Mouse (Mus musculus): Measurements from ENCODE around the gene Tacc2. TPM values are rescaled to one million over a fixed set of nuclear protein-coding genes. Genes with fewer than 3 reads are reported as not detected.
"Not testable (repeated sequence)": the region's sequence is repeated elsewhere in the genome, so short reads cannot be mapped to it uniquely, and the experiment has no call there.

Gene Tacc2
- total and polyA plus RNA-seq, 3 experiments: 3.5 to 21.5 TPM; not detected in 1

GRCm38 (mm10) chr7:130590081-130590828 lies 13.0 kb downstream of the Tacc2 start:
- H3K36me3 ChIP-seq (ENCODE audit: control insufficient read depth in 1 of 2, insufficient read depth in 2 of 2, low read length in 2 of 2): no peaks in the 10 kb centered on the region
- TF ChIP-seq MAZ (IDR thresholded peaks at IDR 0.05; ENCODE audit: low read depth, low read length) (no peak), MYC (IDR thresholded peaks at IDR 0.05; ENCODE audit: low read depth, low read length) (no peak), ETS1 (IDR thresholded peaks at IDR 0.05; ENCODE audit: low read depth, low read length) (no peak), TCF12 (IDR thresholded peaks at IDR 0.05; ENCODE audit: low read depth, low read length) (no peak)
- H3K79me2 ChIP-seq (ENCODE audit: control insufficient read depth, insufficient read depth, low read length, poor library complexity): no peaks in the 10 kb centered on the region
- peaks cover 3 to 10% of the 10 kb centered on the region in 2 experiments for H3K27me3 ChIP-seq (ENCODE audit: control insufficient read depth in 1 of 2, insufficient read depth in 2 of 2, low read length in 2 of 2)
- H3K27ac ChIP-seq (ENCODE audit: control insufficient read depth, low read depth, low read length): no peak overlapping the region
- H3K9me3 ChIP-seq (replicated peaks; ENCODE audit: insufficient read depth, low read length): no peaks in the 10 kb centered on the region
- DNase-seq (ENCODE audit: low read depth, low spot score): no peak
- no peaks in the 10 kb centered on the region for H3K4me1 ChIP-seq (ENCODE audit: control insufficient read depth in 1 of 2, insufficient read depth in 2 of 2, low read length in 2 of 2)
- no peak overlapping the region for H3K9ac ChIP-seq (ENCODE audit: control insufficient read depth, low read depth, low read length, poor library complexity, severe bottlenecking)
- H3K4me3 ChIP-seq (ENCODE audit: control insufficient read depth in 1 of 2, insufficient read depth in 1 of 2, low read depth in 2 of 2, low read length in 2 of 2): no peak overlapping the region

GRCm38 (mm10) chr7:130590845-130591437 lies 13.7 kb downstream of the Tacc2 start:
- no peak for TF ChIP-seq MYB (IDR thresholded peaks at IDR 0.05; ENCODE audit: low read depth, low read length)
- no peak for TF ChIP-seq TAL1 (IDR thresholded peaks at IDR 0.05; ENCODE audit: low read length)
- TF ChIP-seq CHD2 (IDR thresholded peaks at IDR 0.05; ENCODE audit: low read length): no peak
- TF ChIP-seq HCFC1 (IDR thresholded peaks at IDR 0.05; ENCODE audit: low read depth, low read length): no peak
- TF ChIP-seq MYC (IDR thresholded peaks at IDR 0.05; ENCODE audit: low read depth, low read length): no peak
- no peak for TF ChIP-seq GABPA (IDR thresholded peaks at IDR 0.05; ENCODE audit: low read depth, low read length)
- no peak for TF ChIP-seq POLR2AphosphoS5 (IDR thresholded peaks at IDR 0.05; ENCODE audit: borderline replicate concordance, low read depth, low read length)
- Histone ChIP-seq H3K27me3 (ENCODE audit: control insufficient read depth in 1 of 2, insufficient read depth in 2 of 2, low read length in 2 of 2) (peaks cover 3 to 10% of the 10 kb centered on the region in 2 experiments), H3K27ac (ENCODE audit: control insufficient read depth, low read depth, low read length) (no peak overlapping the region), H3K9ac (ENCODE audit: control insufficient read depth, low read depth, low read length, poor library complexity, severe bottlenecking) (no peak overlapping the region), H3K4me3 (ENCODE audit: control insufficient read depth in 1 of 2, insufficient read depth in 1 of 2, low read depth in 2 of 2, low read length in 2 of 2) (no peak overlapping the region), H3K4me1 (ENCODE audit: control insufficient read depth in 1 of 2, insufficient read depth in 2 of 2, low read length in 2 of 2) (no peaks in the 10 kb centered on the region), H3K9me3 (replicated peaks; ENCODE audit: insufficient read depth, low read length) (no peaks in the 10 kb centered on the region), H3K36me3 (ENCODE audit: control insufficient read depth in 1 of 2, insufficient read depth in 2 of 2, low read length in 2 of 2) (no peaks in the 10 kb centered on the region), H3K79me2 (ENCODE audit: control insufficient read depth, insufficient read depth, low read length, poor library complexity) (no peaks in the 10 kb centered on the region)
- peak; percentile 18 for DNase-seq (ENCODE audit: low read depth, low spot score)

- not testable (repeated sequence) for H3K9me3 ChIP-seq (replicated peaks; ENCODE audit: insufficient read depth, low read length); H3K27me3 ChIP-seq (ENCODE audit: control insufficient read depth in 1 of 2, insufficient read depth in 2 of 2, low read length in 2 of 2); H3K36me3 ChIP-seq (ENCODE audit: control insufficient read depth in 1 of 2, insufficient read depth in 2 of 2, low read length in 2 of 2); H3K4me3 ChIP-seq (ENCODE audit: control insufficient read depth in 1 of 2, insufficient read depth in 1 of 2, low read depth in 2 of 2, low read length in 2 of 2); H3K9ac ChIP-seq (ENCODE audit: control insufficient read depth, low read depth, low read length, poor library complexity, severe bottlenecking); H3K4me1 ChIP-seq (ENCODE audit: control insufficient read depth in 1 of 2, insufficient read depth in 2 of 2, low read length in 2 of 2); H3K79me2 ChIP-seq (ENCODE audit: control insufficient read depth, insufficient read depth, low read length, poor library complexity); DNase-seq (ENCODE audit: low read depth, low spot score); H3K27ac ChIP-seq (ENCODE audit: control insufficient read depth, low read depth, low read length)
Measured at GRCm38 (mm10) chr7:130592975-130593374, 15.7 kb downstream of the Tacc2 start.

GRCm38 (mm10) chr7:130593375-130594239 lies 16.4 kb downstream of the Tacc2 start:
- H3K9ac ChIP-seq (ENCODE audit: control insufficient read depth, low read depth, low read length, poor library complexity, severe bottlenecking); H3K36me3 ChIP-seq (ENCODE audit: control insufficient read depth in 1 of 2, insufficient read depth in 2 of 2, low read length in 2 of 2); H3K27ac ChIP-seq (ENCODE audit: control insufficient read depth, low read depth, low read length); H3K4me3 ChIP-seq (ENCODE audit: control insufficient read depth in 1 of 2, insufficient read depth in 1 of 2, low read depth in 2 of 2, low read length in 2 of 2); H3K9me3 ChIP-seq (replicated peaks; ENCODE audit: insufficient read depth, low read length); H3K27me3 ChIP-seq (ENCODE audit: control insufficient read depth in 1 of 2, insufficient read depth in 2 of 2, low read length in 2 of 2); H3K4me1 ChIP-seq (ENCODE audit: control insufficient read depth in 1 of 2, insufficient read depth in 2 of 2, low read length in 2 of 2); DNase-seq (ENCODE audit: low read depth, low spot score); H3K79me2 ChIP-seq (ENCODE audit: control insufficient read depth, insufficient read depth, low read length, poor library complexity): not testable (repeated sequence)

GRCm38 (mm10) chr7:130596079-130596855 lies 19.0 kb downstream of the Tacc2 start:
- not testable (repeated sequence) for H3K79me2 ChIP-seq (ENCODE audit: control insufficient read depth, insufficient read depth, low read length, poor library complexity); H3K4me1 ChIP-seq (ENCODE audit: control insufficient read depth in 1 of 2, insufficient read depth in 2 of 2, low read length in 2 of 2); H3K4me3 ChIP-seq (ENCODE audit: control insufficient read depth in 1 of 2, insufficient read depth in 1 of 2, low read depth in 2 of 2, low read length in 2 of 2); H3K9ac ChIP-seq (ENCODE audit: control insufficient read depth, low read depth, low read length, poor library complexity, severe bottlenecking); H3K9me3 ChIP-seq (replicated peaks; ENCODE audit: insufficient read depth, low read length); DNase-seq (ENCODE audit: low read depth, low spot score); H3K36me3 ChIP-seq (ENCODE audit: control insufficient read depth in 1 of 2, insufficient read depth in 2 of 2, low read length in 2 of 2); H3K27ac ChIP-seq (ENCODE audit: control insufficient read depth, low read depth, low read length); H3K27me3 ChIP-seq (ENCODE audit: control insufficient read depth in 1 of 2, insufficient read depth in 2 of 2, low read length in 2 of 2)
